Mouse (Mus musculus) MEL-GATA-1-ER (cell line): ENCODE results near the gene Cdc6.
A peak's percentile ranks its signal among the peaks of the same experiment; 100 is the strongest.

Experiments used
- DNase-seq: peaks from one replicate; pipeline ENCODE4 v3.0.0-alpha.2; 2012; ENCODE audit warnings: low read depth; ENCODE audit errors: extremely low read depth

Cdc6 gene

GRCm38 (mm10) chr11:98907437-98908173, at the start of gene Cdc6:
Gene Cdc6, plus strand, starts transcription at chr11:98907801.
- peak; percentile 89 for DNase-seq

GRCm38 (mm10) chr11:98858759-98859731, 48.6 kb upstream of the Cdc6 start:
- peak; percentile 78 for DNase-seq

GRCm38 (mm10) chr11:98863028-98863750, 44.4 kb upstream of the Cdc6 start, which contains the start of gene Wipf2:
Gene Wipf2, plus strand, starts transcription at chr11:98863638.
- peak; percentile 80 for DNase-seq

GRCm38 (mm10) chr11:98863751-98864429, 43.7 kb upstream of the Cdc6 start:
- peak; percentile 22 for DNase-seq

- no peak for DNase-seq
Measured at GRCm38 (mm10) chr11:98867293-98867692, 40.3 kb upstream of the Cdc6 start.

- DNase-seq: no peak
Measured at GRCm38 (mm10) chr11:98869906-98870305, 37.7 kb upstream of the Cdc6 start.

- DNase-seq: no peak
Measured at GRCm38 (mm10) chr11:98870791-98871190, 36.8 kb upstream of the Cdc6 start.

- no peak for DNase-seq
Measured at GRCm38 (mm10) chr11:98871416-98871815, 36.2 kb upstream of the Cdc6 start.

GRCm38 (mm10) chr11:98872040-98872439, 35.6 kb upstream of the Cdc6 start:
- no peak for DNase-seq

GRCm38 (mm10) chr11:98873900-98874299, 33.7 kb upstream of the Cdc6 start:
- no peak for DNase-seq

GRCm38 (mm10) chr11:98877001-98877400, 30.6 kb upstream of the Cdc6 start:
- no peak for DNase-seq

- DNase-seq: no peak
Measured at GRCm38 (mm10) chr11:98887703-98888102, 19.9 kb upstream of the Cdc6 start.

- DNase-seq: no peak
Measured at GRCm38 (mm10) chr11:98889077-98889476, 18.5 kb upstream of the Cdc6 start.

GRCm38 (mm10) chr11:98889977-98890376, 17.6 kb upstream of the Cdc6 start:
- DNase-seq: no peak

GRCm38 (mm10) chr11:98892426-98892825, 15.2 kb upstream of the Cdc6 start:
- DNase-seq: no peak

GRCm38 (mm10) chr11:98900529-98901125, 7.0 kb upstream of the Cdc6 start:
- DNase-seq: no peak

GRCm38 (mm10) chr11:98902621-98903245, 4.9 kb upstream of the Cdc6 start:
- no peak for DNase-seq

GRCm38 (mm10) chr11:98904577-98904976, 3.0 kb upstream of the Cdc6 start:
- DNase-seq: peak; percentile 82

GRCm38 (mm10) chr11:98905033-98905432, 2.6 kb upstream of the Cdc6 start:
- DNase-seq: peak; percentile 47

GRCm38 (mm10) chr11:98905583-98905982, 2.0 kb upstream of the Cdc6 start:
- no peak for DNase-seq
